Mouse (Mus musculus) heart, adult 2 months (tissue): ENCODE measurements around the gene Trpc4ap. TPM values are rescaled to one million over a fixed set of nuclear protein-coding genes. Genes with fewer than 3 reads are reported as not detected.

Experiments
- DNase-seq, 2 experiments: peaks; one replicate each; pipeline ENCODE4 v3.0.0; 2021
- H3K27ac ChIP-seq: fragments of 200-600 bp; 2 replicates; pipeline ENCODE4 v1.8.1; 2022
- H3K27me3 ChIP-seq: fragments of 200-500 bp; 2 replicates; pipeline ENCODE4 v1.6.1; 2012; ENCODE audit warnings: mild to moderate bottlenecking, low read length, inconsistent platforms, mixed read lengths; ENCODE audit not compliant: control insufficient read depth, insufficient read depth
- H3K36me3 ChIP-seq: fragments of 200-500 bp; 2 replicates; pipeline ENCODE4 v1.6.1; 2012; ENCODE audit warnings: low read length, inconsistent platforms; ENCODE audit not compliant: control insufficient read depth, insufficient read depth
- H3K4me1 ChIP-seq: fragments of 200-500 bp; 2 replicates; pipeline ENCODE4 v1.6.1; 2011; ENCODE audit warnings: low read length; ENCODE audit not compliant: control insufficient read depth, insufficient read depth
- H3K4me3 ChIP-seq: fragments of 200-600 bp; 2 replicates; pipeline ENCODE4 v1.8.1; 2022
- H3K79me2 ChIP-seq: fragments of 200-500 bp; replicated peaks from 2 replicates; pipeline ENCODE4 v1.6.1; 2012; ENCODE audit warnings: mild to moderate bottlenecking, inconsistent platforms, low read length, moderate library complexity, mixed read lengths; ENCODE audit not compliant: control insufficient read depth, insufficient read depth
- H3K9ac ChIP-seq: fragments of 200-500 bp; 2 replicates; pipeline ENCODE4 v1.6.1; 2012; ENCODE audit warnings: low read depth, mild to moderate bottlenecking, control low read depth, inconsistent platforms, low read length, mixed read lengths
- CTCF ChIP-seq: fragments of 200-600 bp; IDR thresholded peaks from 2 replicates; pipeline ENCODE4 v1.8.1; 2022; ENCODE audit warnings: antibody characterized with exemption, mild to moderate bottlenecking, moderate library complexity
- EP300 ChIP-seq: fragments of 200-500 bp; IDR thresholded peaks from 2 replicates; pipeline ENCODE4 v1.6.1; 2011; ENCODE audit warnings: low read depth, low read length, control low read depth; ENCODE audit not compliant: insufficient read depth
- POLR2A ChIP-seq: fragments of 200-500 bp; IDR thresholded peaks from 2 replicates; pipeline ENCODE4 v1.6.1; 2011; ENCODE audit warnings: mild to moderate bottlenecking, low read depth, low read length, control low read depth; ENCODE audit not compliant: insufficient read depth
- WGBS: fragments of 180-500 bp; shearing (Covaris S2); methylation state at CpG from one replicate; pipeline ENCODE4 v1.1.7; 2018; 5-methylcytosine and 5-hydroxymethylcytosine counted together
- intact Hi-C: fragments of 180-260 bp; cut with DNase I; formaldehyde crosslinking; loops from one replicate; pipeline ENCODE4 v1.15.1; 2025
- polyA plus RNA-seq: library from polyadenylated mRNA; depleted of rRNA; stranded (reverse); fragments of >200 nt; gene quantifications from 2 replicates; pipeline ENCODE4 v1.2.3, GENCODE M21; 2012
- total RNA-seq, 2 experiments: library from RNA; stranded (reverse); gene quantifications; 2 replicates each; pipeline ENCODE4 v1.2.3; 2021

The Trpc4ap gene
- total and polyA plus RNA-seq, 3 experiments, result 77.0 to 95.6 (median 84.9) TPM

GRCm38 (mm10) chr2:155668461-155668860 lies 23.7 kb downstream of the Trpc4ap start:
- Histone ChIP-seq H3K4me1 (no peaks in the 10 kb centered on the region), H3K36me3 (peaks cover 3% of the 10 kb centered on the region; the same call in 1 of the 2 replicates), H3K27me3 (no peaks in the 10 kb centered on the region), H3K9ac (no peak overlapping the region), H3K79me2 (no peaks in the 10 kb centered on the region), H3K4me3 (no peak overlapping the region), H3K27ac (no peak overlapping the region)
- no peak for DNase-seq
- TF ChIP-seq POLR2A (no peak), CTCF (peak; percentile 66), EP300 (no peak)
- 87% methylated on average over 4 of the region's 4 CpGs for WGBS
- intact Hi-C loops, result no loop called here

- no peak for DNase-seq
- no peak overlapping the region for H3K27ac ChIP-seq
- no peaks in the 10 kb centered on the region for H3K79me2 ChIP-seq
- no peak overlapping the region for H3K9ac ChIP-seq
- H3K4me3 ChIP-seq, result no peak overlapping the region
- WGBS, result 96% methylated on average over 8 of the region's 8 CpGs
- H3K27me3 ChIP-seq, result no peaks in the 10 kb centered on the region
- H3K36me3 ChIP-seq, result peaks cover 3% of the 10 kb centered on the region; the same call in 1 of the 2 replicates
- no peaks in the 10 kb centered on the region for H3K4me1 ChIP-seq
- intact Hi-C loops, result no loop called here
- TF ChIP-seq POLR2A, result no peak
- no peak for TF ChIP-seq EP300
- no peak for TF ChIP-seq CTCF
These were observed 24.3 kb downstream of the Trpc4ap start for GRCm38 (mm10) chr2:155667881-155668280.

GRCm38 (mm10) chr2:155663910-155664460 lies 28.2 kb downstream of the Trpc4ap start:
- Histone ChIP-seq H3K36me3 (no peaks in the 10 kb centered on the region), H3K27me3 (no peaks in the 10 kb centered on the region), H3K4me3 (no peak overlapping the region), H3K27ac (no peak overlapping the region), H3K79me2 (no peaks in the 10 kb centered on the region), H3K9ac (no peak overlapping the region), H3K4me1 (no peaks in the 10 kb centered on the region)
- intact Hi-C loops, result loop anchor here (1.0 kb wide), 1 partner anchor 101 kb away; no protein-coding TSS in a partner anchor
- 77% methylated on average over 6 of the region's 6 CpGs for WGBS
- no peak for DNase-seq
- TF ChIP-seq EP300, result no peak
- TF ChIP-seq CTCF, result no peak
- no peak for TF ChIP-seq POLR2A

- WGBS, result 19% methylated on average over 5 of the region's 5 CpGs
- Histone ChIP-seq H3K4me3 (no peak overlapping the region), H3K27me3 (no peaks in the 10 kb centered on the region), H3K36me3 (no peaks in the 10 kb centered on the region), H3K4me1 (no peaks in the 10 kb centered on the region), H3K79me2 (no peaks in the 10 kb centered on the region), H3K27ac (no peak overlapping the region), H3K9ac (no peak overlapping the region)
- no peak for DNase-seq
- intact Hi-C loops, result loop anchor here (1.0 kb wide), 1 partner anchor 102 kb away; no protein-coding TSS in a partner anchor
- TF ChIP-seq EP300 (no peak), CTCF (peak; percentile 82)
These were observed 29.1 kb downstream of the Trpc4ap start for GRCm38 (mm10) chr2:155663097-155663496.

- Histone ChIP-seq H3K36me3 (no peaks in the 10 kb centered on the region), H3K79me2 (no peaks in the 10 kb centered on the region), H3K27ac (no peak overlapping the region), H3K27me3 (no peaks in the 10 kb centered on the region), H3K9ac (no peak overlapping the region), H3K4me1 (no peaks in the 10 kb centered on the region), H3K4me3 (no peak overlapping the region)
- intact Hi-C loops, result no loop called here
- TF ChIP-seq POLR2A (no peak), EP300 (no peak), CTCF (no peak)
- whole genome bisulfite sequencing, result 92% methylated on average over 5 of the region's 5 CpGs
- DNase-seq, result no peak
These were observed 29.8 kb downstream of the Trpc4ap start for GRCm38 (mm10) chr2:155662390-155662789.

- Histone ChIP-seq H3K27me3 (no peaks in the 10 kb centered on the region), H3K27ac (no peak overlapping the region), H3K4me1 (no peaks in the 10 kb centered on the region), H3K79me2 (no peaks in the 10 kb centered on the region), H3K4me3 (no peak overlapping the region), H3K36me3 (peaks cover 2% of the 10 kb centered on the region; the same call in 1 of the 2 replicates), H3K9ac (no peak overlapping the region)
- TF ChIP-seq EP300, result no peak
- TF ChIP-seq CTCF, result no peak
- DNase-seq, result no peak
- intact Hi-C loops, result no loop called here
- WGBS, result 89% methylated on average over 6 of the region's 6 CpGs
These were observed 36.3 kb downstream of the Trpc4ap start for GRCm38 (mm10) chr2:155655759-155656372.
